Mouse (Mus musculus) kidney, embryonic 14.5 days (tissue): Measurements from ENCODE around the gene Xkr7. TPM values are rescaled to one million over a fixed set of nuclear protein-coding genes. Genes with fewer than 3 reads are reported as not detected.

Experiments used
- ATAC-seq: fragments of 200-750 bp; cut with Nextera tagmentation; 2 replicates; pipeline ENCODE4 v1.8.0; 2017; ENCODE audit warnings: moderate number of reproducible peaks, mild to moderate bottlenecking, moderate TSS enrichment, moderate library complexity; ENCODE audit not compliant: low FRiP score, low TSS enrichment
- H3K27ac ChIP-seq: fragments of 300-500 bp; sonication (generic); 2 replicates; pipeline ENCODE4 v1.5.1; 2014; ENCODE audit warnings: low read depth, mild to moderate bottlenecking, low read length, moderate library complexity, mixed read lengths
- H3K27me3 ChIP-seq: fragments of 300-500 bp; sonication (generic); 2 replicates; pipeline ENCODE4 v1.6.1; 2014; ENCODE audit warnings: mild to moderate bottlenecking, low read length; ENCODE audit not compliant: control insufficient read depth, insufficient read depth
- H3K36me3 ChIP-seq: fragments of 300-500 bp; sonication (generic); 2 replicates; pipeline ENCODE4 v1.6.1; 2014; ENCODE audit warnings: low read length, mixed read lengths; ENCODE audit not compliant: control insufficient read depth, insufficient read depth
- H3K4me1 ChIP-seq: fragments of 300-500 bp; sonication (generic); 2 replicates; pipeline ENCODE4 v1.6.1; 2014; ENCODE audit warnings: low read length, mixed read lengths; ENCODE audit not compliant: control insufficient read depth, insufficient read depth
- H3K4me2 ChIP-seq: fragments of 300-500 bp; sonication (generic); replicated peaks from 2 replicates; pipeline ENCODE4 v1.6.1; 2014; ENCODE audit warnings: low read depth, mild to moderate bottlenecking, low read length
- H3K4me3 ChIP-seq: fragments of 300-500 bp; sonication (generic); 2 replicates; pipeline ENCODE4 v1.5.1; 2014; ENCODE audit warnings: mild to moderate bottlenecking, low read length
- H3K9ac ChIP-seq: fragments of 300-500 bp; sonication (generic); 2 replicates; pipeline ENCODE4 v1.6.1; 2014; ENCODE audit warnings: low read depth, mild to moderate bottlenecking, low read length, moderate library complexity
- H3K9me3 ChIP-seq: fragments of 300-500 bp; sonication (generic); 2 replicates; pipeline ENCODE4 v1.6.1; 2016; ENCODE audit warnings: low read length; ENCODE audit not compliant: control insufficient read depth
- WGBS: fragments of 180-500 bp; shearing (Covaris S2); extraction: QIAGEN DNeasy Blood & Tissue Kit; methylation state at CpG from one replicate; pipeline ENCODE4 v1.1.7; 2014; 5-methylcytosine and 5-hydroxymethylcytosine counted together
- polyA plus RNA-seq: library from polyadenylated mRNA; unstranded; fragments of >200 nt; fragmentation: Nextera tagmentation; extraction: Ambion mirVana; gene quantifications from 2 replicates; pipeline ENCODE4 v1.2.1, GENCODE M21; 2014

Xkr7 gene
- polyA plus RNA-seq, 1 experiment from 2014 or later = not detected

GRCm38 (mm10) chr2:153058365-153058764 lies 26.7 kb downstream of the Xkr7 start:
- H3K4me2 ChIP-seq = no peak overlapping the region
- no peak for ATAC-seq
- no peaks in the 10 kb centered on the region for H3K36me3 ChIP-seq
- H3K4me3 ChIP-seq = no peak overlapping the region
- no peaks in the 10 kb centered on the region for H3K9me3 ChIP-seq
- 55% methylated on average over 4 of the region's 4 CpGs for WGBS
- no peak overlapping the region for H3K27ac ChIP-seq
- 0 out of 2 replicates have a peak, but pooled peaks cover under 1% of the 10 kb centered on the region for H3K27me3 ChIP-seq
- H3K4me1 ChIP-seq = no peaks in the 10 kb centered on the region
- H3K9ac ChIP-seq = no peak overlapping the region

GRCm38 (mm10) chr2:153060216-153060615 lies 28.6 kb downstream of the Xkr7 start:
- Histone ChIP-seq H3K36me3 (no peaks in the 10 kb centered on the region), H3K4me1 (no peaks in the 10 kb centered on the region)
- whole genome bisulfite sequencing = 81% methylated on average over 7 of the region's 7 CpGs

GRCm38 (mm10) chr2:153063394-153063793 lies 31.7 kb downstream of the Xkr7 start:
- no peak for ATAC-seq

More at GRCm38 (mm10) chr2:153060216-153060615, 28.6 kb downstream of the Xkr7 start:
- no peak for ATAC-seq
- no peaks in the 10 kb centered on the region for H3K27me3 ChIP-seq
- H3K27ac ChIP-seq = no peak overlapping the region
- no peak overlapping the region for H3K4me2 ChIP-seq
- H3K4me3 ChIP-seq = no peak overlapping the region
- H3K9ac ChIP-seq = no peak overlapping the region
- H3K9me3 ChIP-seq = no peaks in the 10 kb centered on the region

GRCm38 (mm10) chr2:153064190-153064970 lies 32.7 kb downstream of the Xkr7 start:
- Histone ChIP-seq H3K4me3 (no peak overlapping the region), H3K4me2 (no peak overlapping the region), H3K36me3 (no peaks in the 10 kb centered on the region), H3K27ac (no peak overlapping the region), H3K9me3 (no peaks in the 10 kb centered on the region), H3K4me1 (no peaks in the 10 kb centered on the region), H3K9ac (no peak overlapping the region), H3K27me3 (peaks cover 18% of the 10 kb centered on the region; the same call in 1 of the 2 replicates)
- WGBS = 63% methylated on average over 9 of the region's 9 CpGs
- no peak for ATAC-seq

More at GRCm38 (mm10) chr2:153063394-153063793, 31.7 kb downstream of the Xkr7 start:
- Histone ChIP-seq H3K36me3 (no peaks in the 10 kb centered on the region), H3K27ac (no peak overlapping the region), H3K27me3 (peaks cover 11% of the 10 kb centered on the region; the same call in 1 of the 2 replicates), H3K9ac (no peak overlapping the region), H3K4me3 (no peak overlapping the region), H3K9me3 (no peaks in the 10 kb centered on the region), H3K4me2 (no peak overlapping the region), H3K4me1 (no peaks in the 10 kb centered on the region)
- 61% methylated on average over 3 of the region's 3 CpGs for WGBS

GRCm38 (mm10) chr2:153065747-153066508 lies 34.3 kb downstream of the Xkr7 start, which contains the start of gene Ccm2l:
TSS of gene Ccm2l (plus strand) at chr2:153065955.
- Histone ChIP-seq H3K27ac (peak within 1 kb of the TSS; percentile 14; the same call in 1 of the 2 replicates), H3K36me3 (no peaks in the 10 kb centered on the region), H3K27me3 (peaks cover 32% of the 10 kb centered on the region), H3K4me3 (peak within 1 kb of the TSS; percentile 13), H3K9me3 (no peaks in the 10 kb centered on the region), H3K4me1 (no peaks in the 10 kb centered on the region), H3K9ac (0 out of 2 replicates have a peak within 1 kb of the TSS, but pooled peaks have one; percentile 18), H3K4me2 (0 out of 2 replicates have a peak within 1 kb of the TSS, but pooled peaks have one; percentile 15)
- 53% methylated on average over 12 of the region's 12 CpGs for WGBS
- no peak for ATAC-seq

GRCm38 (mm10) chr2:153066991-153067390 lies 35.3 kb downstream of the Xkr7 start:
- Histone ChIP-seq H3K4me3 (peak overlapping the region; percentile 11; the same call in 1 of the 2 replicates), H3K9ac (no peak overlapping the region), H3K4me2 (peak overlapping the region; percentile 15; the same call in 1 of the 2 replicates)

GRCm38 (mm10) chr2:153070762-153071490 lies 39.3 kb downstream of the Xkr7 start:
- H3K9me3 ChIP-seq = no peaks in the 10 kb centered on the region
- H3K27ac ChIP-seq = no peak overlapping the region
- no peaks in the 10 kb centered on the region for H3K36me3 ChIP-seq
- H3K4me2 ChIP-seq = no peak overlapping the region
- peaks cover under 1% of the 10 kb centered on the region; the same call in 1 of the 2 replicates for H3K4me1 ChIP-seq
- ATAC-seq = no peak
- H3K9ac ChIP-seq = no peak overlapping the region
- H3K27me3 ChIP-seq = peaks cover 55% of the 10 kb centered on the region
- peak overlapping the region; percentile 35; the same call in 1 of the 2 replicates for H3K4me3 ChIP-seq
- 12% methylated on average over 23 of the region's 23 CpGs for WGBS

More at GRCm38 (mm10) chr2:153066991-153067390, 35.3 kb downstream of the Xkr7 start:
- no peaks in the 10 kb centered on the region for H3K9me3 ChIP-seq
- no peak for ATAC-seq
- no peak overlapping the region for H3K27ac ChIP-seq
- no peaks in the 10 kb centered on the region for H3K4me1 ChIP-seq
- no peaks in the 10 kb centered on the region for H3K36me3 ChIP-seq
- 38% methylated on average over 6 of the region's 6 CpGs for WGBS
- peaks cover 42% of the 10 kb centered on the region for H3K27me3 ChIP-seq

GRCm38 (mm10) chr2:153071491-153072184 lies 40.0 kb downstream of the Xkr7 start:
- no peaks in the 10 kb centered on the region for H3K36me3 ChIP-seq
- H3K4me3 ChIP-seq = peak overlapping the region; percentile 35
- H3K27me3 ChIP-seq = peaks cover 55% of the 10 kb centered on the region
- WGBS = 11% methylated on average over 52 of the region's 67 CpGs
- peaks cover 5% of the 10 kb centered on the region; the same call in 1 of the 2 replicates for H3K4me1 ChIP-seq
- H3K9ac ChIP-seq = peak overlapping the region; percentile 59
- no peak overlapping the region for H3K27ac ChIP-seq
- ATAC-seq = no peak
- no peaks in the 10 kb centered on the region for H3K9me3 ChIP-seq
- peak overlapping the region; percentile 59 for H3K4me2 ChIP-seq
